Mouse (Mus musculus) megakaryocyte-erythroid progenitor cell, adult 5-6 weeks (primary cell): ENCODE results near the gene Wwc2. TPM values are rescaled to one million over a fixed set of nuclear protein-coding genes. Genes with fewer than 3 reads are reported as not detected.

Experiments used
- total RNA-seq, 2 experiments: library from RNA; stranded (forward) in 1 of 2; stranded (reverse) in 1 of 2; fragments of 200-1000, 215-1000 nt in 1 of 2; fragments of >200 nt in 1 of 2; fragmentation: Nextera tagmentation in 1 of 2; gene quantifications; 2 replicates each; pipeline ENCODE4 v1.2.3; 2014 to 2017

The Wwc2 gene
- total RNA-seq, 2 experiments from 2014 or later = 5.1 to 6.3 TPM

Other genes with a start within 250 kb of the Wwc2 start
- gene Cldn24, start 168.8 kb downstream of the Wwc2 start, total RNA-seq (2014; fragmentation: Nextera tagmentation) = not detected in 2 replicates
- gene Cldn24, start 168.8 kb downstream of the Wwc2 start, total RNA-seq (2017) = not detected in 2 replicates
- gene Cldn22, start 166.4 kb downstream of the Wwc2 start, total RNA-seq (2014; fragmentation: Nextera tagmentation) = not detected in 2 replicates
- not detected in 2 replicates for gene Cldn22, start 166.4 kb downstream of the Wwc2 start, total RNA-seq (2017)
- gene Dctd, start 108.2 kb upstream of the Wwc2 start, total RNA-seq (2014; fragmentation: Nextera tagmentation) = 47.3 and 48.2 TPM in 2 replicates
- gene Dctd, start 108.2 kb upstream of the Wwc2 start, total RNA-seq (2017) = 57.5 and 86.5 TPM in 2 replicates